Mouse (Mus musculus) frontal cortex, adult (tissue): ENCODE results near the gene Ubxn4.
"Not testable (repeated sequence)": the region's sequence is repeated elsewhere in the genome, so short reads cannot be mapped to it uniquely, and the experiment has no call there.

ENCODE experiments used
- ATAC-seq: cut with Nextera tagmentation; 2 replicates; pipeline ENCODE4 v1.9.2; 2017; ENCODE audit warnings: mild to moderate bottlenecking, moderate library complexity, mixed read lengths; ENCODE audit not compliant: low TSS enrichment

The Ubxn4 gene

GRCm38 (mm10) chr1:128243627-128243995 lies at the start of gene Ubxn4:
Ubxn4 (plus strand) TSS chr1:128243964.
- peak; percentile 5 for ATAC-seq

- peak; percentile 17; the same call in 1 of the 2 replicates for ATAC-seq
Observed at GRCm38 (mm10) chr1:128194011-128194410, 49.8 kb upstream of the Ubxn4 start.

GRCm38 (mm10) chr1:128197353-128197752 lies 46.4 kb upstream of the Ubxn4 start:
- no peak for ATAC-seq

GRCm38 (mm10) chr1:128213261-128213660 lies 30.5 kb upstream of the Ubxn4 start:
- no peak for ATAC-seq

DNA sequence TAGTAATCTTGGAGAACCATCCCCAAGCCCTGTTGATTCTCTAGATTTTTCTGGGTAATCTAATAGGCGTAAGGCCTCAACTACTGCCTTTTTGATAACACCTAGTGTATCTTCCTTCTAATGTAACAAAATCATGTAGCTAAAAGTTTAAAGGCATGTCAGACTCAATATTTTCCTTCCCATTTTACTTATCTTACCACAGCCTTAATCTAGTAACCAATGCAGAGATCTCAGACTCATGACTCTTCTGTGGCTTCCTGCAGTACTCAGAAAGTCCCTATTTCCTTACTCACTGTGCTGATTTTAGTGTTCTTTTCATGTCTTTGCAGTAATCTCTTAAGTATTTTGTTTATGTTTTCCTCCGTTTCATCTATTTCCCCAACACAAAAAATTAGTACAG lies 21.9 kb upstream of the Ubxn4 start:
- ATAC-seq: no peak

DNA sequence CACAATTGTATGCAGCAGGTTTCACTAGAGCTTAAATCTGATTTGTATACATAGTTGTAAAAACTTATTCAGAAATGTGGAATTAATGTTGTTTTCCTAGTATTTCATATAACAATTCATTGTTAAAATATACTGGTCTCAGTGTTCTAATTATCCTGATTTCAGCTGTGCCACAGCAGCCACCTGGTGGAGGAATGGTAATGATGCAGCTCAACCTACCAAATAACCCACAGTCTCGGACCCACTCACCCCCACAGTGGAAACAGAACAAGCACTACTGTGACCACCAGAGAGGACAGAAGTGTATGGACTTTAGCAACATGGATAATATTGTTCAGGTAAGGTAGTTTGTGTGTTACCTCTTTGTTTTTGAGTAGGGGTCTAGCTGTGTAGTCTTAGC lies 20.5 kb upstream of the Ubxn4 start:
- ATAC-seq: no peak; the same call in 1 of the 2 replicates

DNA sequence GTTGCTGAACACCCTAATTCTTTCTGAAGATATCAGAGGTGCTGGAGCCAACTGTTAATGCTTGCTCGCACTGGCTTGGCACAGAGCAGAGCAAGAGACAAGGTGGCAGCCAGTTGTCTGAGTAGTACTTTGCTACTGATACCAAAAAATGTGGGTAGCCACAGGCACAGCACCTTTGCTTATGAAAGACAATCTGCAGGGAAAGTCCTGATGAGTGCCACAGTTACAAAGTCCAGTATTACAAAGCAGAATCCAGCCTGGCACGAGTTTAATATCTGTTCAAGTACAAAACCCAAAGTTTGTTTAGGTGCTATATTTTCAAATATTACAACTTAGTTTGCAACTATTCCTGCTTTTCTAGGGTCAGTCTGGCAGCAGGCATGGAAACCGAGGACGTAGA lies 8.6 kb upstream of the Ubxn4 start:
- ATAC-seq: no peak

- peak; percentile 97 for ATAC-seq
Observed at GRCm38 (mm10) chr1:128243996-128244726, 397 bp downstream of the Ubxn4 start.

- no peak for ATAC-seq
Observed at GRCm38 (mm10) chr1:128244727-128245355, 1.1 kb downstream of the Ubxn4 start.

- ATAC-seq: not testable (repeated sequence)
Observed at GRCm38 (mm10) chr1:128267061-128267460, 23.3 kb downstream of the Ubxn4 start.

GRCm38 (mm10) chr1:128270731-128271130 lies 27.0 kb downstream of the Ubxn4 start:
- ATAC-seq: no peak

- no peak for ATAC-seq
Observed at GRCm38 (mm10) chr1:128275908-128276307, 32.1 kb downstream of the Ubxn4 start.

DNA sequence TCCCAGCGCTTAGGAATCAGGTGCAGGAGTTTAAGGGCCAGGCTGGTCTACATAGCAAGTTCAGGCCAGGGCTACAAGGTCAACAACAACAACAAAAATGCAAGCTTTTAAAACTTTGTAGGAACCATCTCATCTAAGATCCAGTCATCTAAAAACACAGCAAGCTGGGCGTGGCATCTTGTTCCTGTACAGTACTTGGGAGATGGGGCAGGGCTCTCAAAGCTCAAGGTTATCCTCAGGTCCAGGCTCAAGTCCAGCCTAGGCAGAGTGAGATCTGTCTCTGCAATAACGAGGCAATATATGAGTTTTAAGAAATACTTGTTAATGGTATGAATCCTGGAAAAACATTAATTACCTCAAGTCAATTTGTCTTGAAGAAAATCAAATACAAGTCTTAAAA lies 34.8 kb downstream of the Ubxn4 start:
- no peak for ATAC-seq

GRCm38 (mm10) chr1:128281753-128282152 lies 38.0 kb downstream of the Ubxn4 start:
- no peak for ATAC-seq

GRCm38 (mm10) chr1:128282924-128283323 lies 39.2 kb downstream of the Ubxn4 start:
- no peak for ATAC-seq

GRCm38 (mm10) chr1:128284157-128284690 lies 40.5 kb downstream of the Ubxn4 start:
- no peak for ATAC-seq

DNA sequence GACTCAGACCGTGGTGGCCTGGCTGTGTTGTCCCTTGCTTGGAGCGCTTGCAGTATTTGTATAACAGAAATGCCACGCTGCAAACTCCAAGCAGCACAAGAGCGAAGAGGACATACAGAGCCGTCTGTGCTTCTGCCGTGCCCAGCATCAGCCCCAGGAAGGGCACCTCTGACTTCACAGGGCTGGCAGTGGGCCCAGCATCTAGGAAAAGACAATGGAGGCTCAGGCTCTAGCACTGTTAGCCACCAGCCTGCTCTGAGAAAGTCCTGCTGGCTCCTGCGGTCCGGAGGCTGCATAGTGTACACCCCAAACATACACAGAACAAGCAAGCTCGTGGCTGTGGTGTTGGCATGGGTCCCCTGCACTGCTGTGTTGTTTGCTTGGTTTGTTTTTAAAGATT lies 41.4 kb downstream of the Ubxn4 start:
- ATAC-seq: no peak

DNA sequence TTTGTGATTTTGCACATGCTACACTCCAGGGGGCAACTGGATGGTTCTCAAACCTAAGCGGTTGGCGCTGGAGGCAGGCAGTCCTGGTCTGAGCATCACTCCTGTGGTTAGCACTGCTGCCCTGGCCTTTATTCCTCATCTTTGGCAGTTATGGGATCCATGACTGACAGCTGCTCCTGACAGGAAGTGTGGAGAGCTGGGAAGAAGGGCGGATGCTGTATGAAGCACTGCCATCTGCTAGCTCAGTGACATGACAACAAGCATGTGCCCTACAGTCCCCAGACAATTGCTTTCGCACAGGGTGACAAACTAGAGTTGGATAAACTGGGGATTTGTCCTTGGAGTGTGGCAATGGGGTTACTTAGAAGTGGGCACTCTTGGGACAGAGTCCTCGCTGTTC lies 46.5 kb downstream of the Ubxn4 start:
- ATAC-seq: no peak

DNA sequence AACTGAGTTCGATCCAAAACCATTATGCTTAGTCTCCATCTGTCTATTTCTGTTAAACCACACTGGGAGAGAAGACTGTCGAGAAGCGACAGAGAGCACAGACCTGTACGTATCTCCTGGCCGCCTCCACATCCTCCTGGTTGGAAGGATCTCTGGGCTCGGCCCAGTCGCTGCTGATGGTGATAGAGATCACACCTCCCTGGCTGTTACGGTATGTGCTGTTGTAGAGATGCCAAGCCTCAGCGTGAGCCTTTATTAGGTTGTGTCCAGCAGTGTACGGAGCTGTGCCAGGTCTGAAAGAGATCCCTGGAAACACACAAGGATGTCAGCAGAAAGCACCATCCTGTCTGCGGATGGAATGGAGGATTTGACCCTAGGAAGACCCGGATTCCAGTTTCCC lies 49.8 kb downstream of the Ubxn4 start:
- peak; percentile 41; the same call in 1 of the 2 replicates for ATAC-seq

- peak; percentile 46; the same call in 1 of the 2 replicates for ATAC-seq
Observed at GRCm38 (mm10) chr1:128295296-128295695, 51.5 kb downstream of the Ubxn4 start.

GRCm38 (mm10) chr1:128295717-128296528 lies 52.2 kb downstream of the Ubxn4 start:
- peak; percentile 17; the same call in 1 of the 2 replicates for ATAC-seq

GRCm38 (mm10) chr1:128303900-128304299 lies 60.1 kb downstream of the Ubxn4 start:
- ATAC-seq: peak; percentile 64
